Mouse (Mus musculus): Measurements from ENCODE around the gene Zfp219. TPM values are rescaled to one million over a fixed set of nuclear protein-coding genes. Genes with fewer than 3 reads are reported as not detected.

Gene Zfp219
- polyA plus RNA-seq, 1 experiment from 2014 or later: 31.1 TPM

- WGBS: 43% methylated on average over 8 of the region's 8 CpGs
- Histone ChIP-seq H3K27ac (peak overlapping the region; percentile 69), H3K27me3 (ENCODE audit: insufficient read depth, poor library complexity, severe bottlenecking) (no peaks in the 10 kb centered on the region), H3K4me1 (peaks cover 69% of the 10 kb centered on the region), H3K4me3 (peak overlapping the region; percentile 23), H3K9me3 (no peaks in the 10 kb centered on the region), H3K36me3 (peaks cover 77% of the 10 kb centered on the region)
- DNase-seq (ENCODE audit: low spot score): no peak
Observed at GRCm38 (mm10) chr14:52006241-52006640, 14.3 kb downstream of the Zfp219 start.

GRCm38 (mm10) chr14:52005616-52006015 lies 14.9 kb downstream of the Zfp219 start:
- Histone ChIP-seq H3K4me3 (peak overlapping the region; percentile 23), H3K27ac (peak overlapping the region; percentile 69; the same call in 1 of the 2 replicates), H3K27me3 (ENCODE audit: insufficient read depth, poor library complexity, severe bottlenecking) (no peaks in the 10 kb centered on the region), H3K36me3 (peaks cover 83% of the 10 kb centered on the region), H3K9me3 (no peaks in the 10 kb centered on the region), H3K4me1 (peaks cover 63% of the 10 kb centered on the region)
- WGBS: 58% methylated on average over 6 of the region's 6 CpGs
- no peak for DNase-seq (ENCODE audit: low spot score)

GRCm38 (mm10) chr14:52005141-52005540 lies 15.4 kb downstream of the Zfp219 start:
- Histone ChIP-seq H3K9me3 (no peaks in the 10 kb centered on the region), H3K4me1 (peaks cover 58% of the 10 kb centered on the region), H3K27ac (peak overlapping the region; percentile 69), H3K4me3 (no peak overlapping the region), H3K27me3 (ENCODE audit: insufficient read depth, poor library complexity, severe bottlenecking) (no peaks in the 10 kb centered on the region), H3K36me3 (peaks cover 87% of the 10 kb centered on the region)
- WGBS: 68% methylated on average over 7 of the region's 7 CpGs
- DNase-seq (ENCODE audit: low spot score): no peak

GRCm38 (mm10) chr14:52003981-52004495 lies 16.5 kb downstream of the Zfp219 start:
- WGBS: 56% methylated on average over 16 of the region's 16 CpGs
- Histone ChIP-seq H3K4me3 (no peak overlapping the region), H3K27ac (no peak overlapping the region), H3K9me3 (no peaks in the 10 kb centered on the region), H3K4me1 (peaks cover 47% of the 10 kb centered on the region), H3K27me3 (ENCODE audit: insufficient read depth, poor library complexity, severe bottlenecking) (no peaks in the 10 kb centered on the region), H3K36me3 (peaks cover 90% of the 10 kb centered on the region)
- DNase-seq (ENCODE audit: low spot score): no peak

GRCm38 (mm10) chr14:51997483-51997882 lies 23.1 kb downstream of the Zfp219 start:
- Histone ChIP-seq H3K27ac (no peak overlapping the region), H3K36me3 (peaks cover 91% of the 10 kb centered on the region), H3K27me3 (ENCODE audit: insufficient read depth, poor library complexity, severe bottlenecking) (no peaks in the 10 kb centered on the region), H3K4me1 (no peaks in the 10 kb centered on the region), H3K4me3 (no peak overlapping the region), H3K9me3 (no peaks in the 10 kb centered on the region)
- 83% methylated on average over 14 of the region's 14 CpGs for WGBS
- peak; percentile 75 for DNase-seq (ENCODE audit: low spot score)

- H3K4me1 ChIP-seq: no peaks in the 10 kb centered on the region
- WGBS: 62% methylated on average over 17 of the region's 17 CpGs
- peaks cover 91% of the 10 kb centered on the region for H3K36me3 ChIP-seq
- DNase-seq (ENCODE audit: low spot score): no peak
- H3K4me3 ChIP-seq: no peak overlapping the region
- no peaks in the 10 kb centered on the region for H3K27me3 ChIP-seq (ENCODE audit: insufficient read depth, poor library complexity, severe bottlenecking)
- no peak overlapping the region for H3K27ac ChIP-seq
- H3K9me3 ChIP-seq: no peaks in the 10 kb centered on the region
Observed at GRCm38 (mm10) chr14:51996866-51997265, 23.7 kb downstream of the Zfp219 start.

GRCm38 (mm10) chr14:51996231-51996841 lies 24.2 kb downstream of the Zfp219 start:
- no peak overlapping the region for H3K4me3 ChIP-seq
- no peak overlapping the region for H3K27ac ChIP-seq
- no peaks in the 10 kb centered on the region for H3K27me3 ChIP-seq (ENCODE audit: insufficient read depth, poor library complexity, severe bottlenecking)
- H3K36me3 ChIP-seq: peaks cover 93% of the 10 kb centered on the region
- no peak for DNase-seq (ENCODE audit: low spot score)
- H3K9me3 ChIP-seq: no peaks in the 10 kb centered on the region
- WGBS: 82% methylated on average over 13 of the region's 13 CpGs
- H3K4me1 ChIP-seq: no peaks in the 10 kb centered on the region

- H3K36me3 ChIP-seq: peaks cover 94% of the 10 kb centered on the region
- H3K9me3 ChIP-seq: no peaks in the 10 kb centered on the region
- H3K4me3 ChIP-seq: no peak overlapping the region
- WGBS: 77% methylated on average over 12 of the region's 12 CpGs
- H3K4me1 ChIP-seq: no peaks in the 10 kb centered on the region
- DNase-seq (ENCODE audit: low spot score): no peak
- H3K27ac ChIP-seq: no peak overlapping the region
- H3K27me3 ChIP-seq (ENCODE audit: insufficient read depth, poor library complexity, severe bottlenecking): no peaks in the 10 kb centered on the region
Observed at GRCm38 (mm10) chr14:51995219-51995871, 25.2 kb downstream of the Zfp219 start.

GRCm38 (mm10) chr14:51994453-51994852 lies 26.1 kb downstream of the Zfp219 start:
- WGBS: 92% methylated on average over 4 of the region's 4 CpGs
- Histone ChIP-seq H3K27ac (no peak overlapping the region), H3K4me1 (no peaks in the 10 kb centered on the region), H3K9me3 (no peaks in the 10 kb centered on the region), H3K4me3 (no peak overlapping the region), H3K27me3 (ENCODE audit: insufficient read depth, poor library complexity, severe bottlenecking) (0 out of 2 replicates have a peak, but pooled peaks cover 3% of the 10 kb centered on the region), H3K36me3 (peaks cover 94% of the 10 kb centered on the region)
- DNase-seq (ENCODE audit: low spot score): no peak

- H3K36me3 ChIP-seq: peaks cover 70% of the 10 kb centered on the region
- DNase-seq (ENCODE audit: low spot score): no peak
- no peak overlapping the region for H3K27ac ChIP-seq
- H3K4me1 ChIP-seq: peaks cover 14% of the 10 kb centered on the region
- H3K9me3 ChIP-seq: no peaks in the 10 kb centered on the region
- 66% methylated on average over 12 of the region's 12 CpGs for WGBS
- H3K27me3 ChIP-seq (ENCODE audit: insufficient read depth, poor library complexity, severe bottlenecking): 0 out of 2 replicates have a peak, but pooled peaks cover 11% of the 10 kb centered on the region
- H3K4me3 ChIP-seq: no peak overlapping the region
Observed at GRCm38 (mm10) chr14:51989461-51989970, 31.0 kb downstream of the Zfp219 start.

- H3K4me3 ChIP-seq: no peak overlapping the region
- no peaks in the 10 kb centered on the region for H3K9me3 ChIP-seq
- H3K4me1 ChIP-seq: peaks cover 21% of the 10 kb centered on the region
- peaks cover 62% of the 10 kb centered on the region for H3K36me3 ChIP-seq
- no peak for DNase-seq (ENCODE audit: low spot score)
- 0 out of 2 replicates have a peak, but pooled peaks cover 11% of the 10 kb centered on the region for H3K27me3 ChIP-seq (ENCODE audit: insufficient read depth, poor library complexity, severe bottlenecking)
- 78% methylated on average over 12 of the region's 12 CpGs for WGBS
- H3K27ac ChIP-seq: no peak overlapping the region
Observed at GRCm38 (mm10) chr14:51988731-51989130, 31.8 kb downstream of the Zfp219 start.

- no peak overlapping the region for H3K27ac ChIP-seq
- H3K4me3 ChIP-seq: no peak overlapping the region
- 91% methylated on average over 6 of the region's 6 CpGs for WGBS
- H3K4me1 ChIP-seq: peaks cover 23% of the 10 kb centered on the region
- H3K36me3 ChIP-seq: peaks cover 50% of the 10 kb centered on the region
- DNase-seq (ENCODE audit: low spot score): no peak
- H3K9me3 ChIP-seq: no peaks in the 10 kb centered on the region
- H3K27me3 ChIP-seq (ENCODE audit: insufficient read depth, poor library complexity, severe bottlenecking): 0 out of 2 replicates have a peak, but pooled peaks cover 11% of the 10 kb centered on the region
Observed at GRCm38 (mm10) chr14:51987177-51987576, 33.4 kb downstream of the Zfp219 start.

- peaks cover 40% of the 10 kb centered on the region for H3K36me3 ChIP-seq
- H3K4me3 ChIP-seq: peak overlapping the region; percentile 78
- H3K9me3 ChIP-seq: no peaks in the 10 kb centered on the region
- WGBS: 6% methylated on average over 7 of the region's 7 CpGs
- peak overlapping the region; percentile 94 for H3K27ac ChIP-seq
- H3K4me1 ChIP-seq: peaks cover 23% of the 10 kb centered on the region
- 0 out of 2 replicates have a peak, but pooled peaks cover 11% of the 10 kb centered on the region for H3K27me3 ChIP-seq (ENCODE audit: insufficient read depth, poor library complexity, severe bottlenecking)
- no peak for DNase-seq (ENCODE audit: low spot score)
Observed at GRCm38 (mm10) chr14:51986153-51986505, 34.4 kb downstream of the Zfp219 start.

All from heart, embryonic 10.5 days (tissue).